Mouse (Mus musculus) erythroblast, adult 5-6 weeks (primary cell): Measurements from ENCODE around the gene Fhit. TPM values are rescaled to one million over a fixed set of nuclear protein-coding genes. Genes with fewer than 3 reads are reported as not detected.

ENCODE experiments used
- ATAC-seq: replicated peaks from 2 replicates; pipeline ENCODE4 v1.8.0; 2016; ENCODE audit warnings: moderate number of reproducible peaks, mild to moderate bottlenecking, moderate TSS enrichment, inconsistent platforms; ENCODE audit not compliant: poor library complexity, low FRiP score, severe bottlenecking
- total RNA-seq, 2 experiments: library from RNA; stranded (forward) in 1 of 2; stranded (reverse) in 1 of 2; fragments of 150-400 nt in 1 of 2; fragments of 200-764, 138-1000 nt in 1 of 2; gene quantifications; 2 replicates each; pipeline versions ENCODE4 v1.2.3 to v1.2.4; 2015 to 2017; ENCODE audit warnings: low replicate concordance in 2 of 2

Fhit gene
- total RNA-seq, 2 experiments from 2014 or later = 8.3 TPM; not detected in 1

- ATAC-seq = no peak
Measured at GRCm38 (mm10) chr14:10422261-10422660, 739.6 kb downstream of the Fhit start.

- no peak for ATAC-seq
Measured at GRCm38 (mm10) chr14:10415068-10415467, 746.8 kb downstream of the Fhit start.

- ATAC-seq = no peak
Measured at GRCm38 (mm10) chr14:10409306-10409962, 752.4 kb downstream of the Fhit start.

- no peak for ATAC-seq
Measured at GRCm38 (mm10) chr14:10405346-10405745, 756.5 kb downstream of the Fhit start.

GRCm38 (mm10) chr14:10367783-10368680 is 793.8 kb downstream of the Fhit start:
- no peak for ATAC-seq

- no peak for ATAC-seq
Measured at GRCm38 (mm10) chr14:10366808-10367207, 795.0 kb downstream of the Fhit start.

DNA sequence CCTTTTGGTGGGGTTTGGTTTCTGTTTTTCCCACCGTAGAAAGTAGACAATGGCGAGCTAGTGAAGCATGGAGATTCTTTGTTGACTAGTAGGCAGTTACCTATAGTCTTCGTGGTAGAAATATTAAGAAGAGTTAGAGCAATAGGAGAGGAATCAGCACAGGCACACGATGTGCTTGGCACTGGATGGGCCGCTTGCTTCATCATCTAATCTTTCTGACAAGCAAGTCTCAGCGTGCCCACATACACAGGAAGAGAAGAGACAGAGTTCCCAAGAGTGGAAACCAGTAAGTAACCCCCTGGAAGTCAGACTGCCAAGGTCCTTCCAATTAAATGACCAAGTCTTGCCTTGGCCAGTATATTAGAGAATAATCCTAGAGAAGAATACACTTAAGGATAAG is 797.6 kb downstream of the Fhit start:
- no peak for ATAC-seq

DNA sequence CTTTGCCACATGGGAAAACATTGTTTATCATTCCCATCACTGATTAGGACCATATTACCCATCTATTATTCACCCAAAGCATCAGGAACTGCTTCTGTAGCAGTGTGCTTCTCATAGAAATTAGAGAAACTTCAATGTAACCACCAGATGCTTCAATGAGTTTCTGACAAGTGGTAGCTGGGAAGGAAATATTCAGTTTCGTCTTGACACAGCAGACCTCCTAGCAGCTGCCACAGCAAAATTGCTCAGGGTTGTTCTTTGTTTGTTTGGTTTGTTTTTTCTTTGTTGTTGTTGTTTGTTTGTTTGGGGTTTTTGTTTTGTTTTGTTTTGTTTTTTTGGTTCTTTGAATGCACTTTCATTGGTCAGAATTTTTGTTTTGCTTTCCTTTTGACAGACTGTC is 798.5 kb downstream of the Fhit start:
- ATAC-seq = no peak

DNA sequence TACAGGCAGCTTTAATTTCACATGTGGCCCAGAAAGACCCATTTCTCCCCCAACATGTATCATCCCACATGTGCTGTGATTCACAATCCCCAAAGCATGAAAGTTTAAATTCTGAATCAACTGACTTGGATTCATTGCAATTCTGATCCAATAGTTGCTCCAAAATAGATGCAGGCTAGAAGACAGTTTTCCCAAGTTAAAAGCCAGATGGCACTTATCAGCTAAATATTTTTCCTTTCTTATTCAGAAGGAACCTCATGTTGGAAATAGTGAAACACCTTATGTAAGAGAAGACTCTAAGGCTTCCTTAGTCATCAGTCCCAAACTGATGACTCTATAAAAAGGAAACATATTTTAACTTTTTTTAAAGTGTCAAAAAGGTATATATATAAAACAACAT is 815.9 kb downstream of the Fhit start:
- no peak for ATAC-seq

DNA sequence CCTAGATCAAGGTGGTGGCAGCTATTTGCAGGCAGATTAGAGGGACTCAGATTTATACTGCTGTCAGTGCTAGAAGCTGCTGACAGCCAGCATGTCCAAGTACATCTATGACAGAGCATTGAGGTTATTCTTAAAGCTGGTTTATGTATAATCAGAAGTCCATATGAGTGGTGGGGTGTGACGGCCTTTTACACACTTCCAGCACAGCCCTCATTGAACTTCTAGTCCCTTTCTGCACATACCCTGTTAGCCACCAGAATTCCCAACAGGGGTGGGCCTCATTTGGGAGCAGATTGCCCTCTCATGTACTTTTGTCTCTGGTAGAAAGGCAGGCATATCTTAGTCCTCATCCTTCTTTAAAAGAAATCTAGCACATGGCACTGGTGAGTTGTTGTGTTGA is 817.8 kb downstream of the Fhit start:
- no peak for ATAC-seq

DNA sequence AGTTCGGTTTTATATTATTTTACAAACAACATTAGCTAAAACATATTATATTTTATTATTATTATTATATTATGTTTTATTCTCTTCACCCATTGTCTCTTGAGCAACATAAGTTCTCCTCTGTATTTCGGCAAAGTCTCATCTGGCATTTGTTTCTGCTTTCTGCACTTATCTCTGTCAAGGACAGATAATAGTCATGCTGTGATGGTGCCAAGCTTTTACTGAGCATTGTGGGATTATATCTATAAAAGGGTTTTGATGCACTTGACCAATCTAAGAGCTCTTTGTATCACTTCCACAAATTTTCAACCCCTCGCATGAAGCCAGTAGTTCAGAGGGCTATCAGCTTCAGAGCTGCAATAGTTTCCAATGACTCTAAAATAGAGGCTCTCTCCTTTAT is 845.1 kb downstream of the Fhit start:
- no peak for ATAC-seq

DNA sequence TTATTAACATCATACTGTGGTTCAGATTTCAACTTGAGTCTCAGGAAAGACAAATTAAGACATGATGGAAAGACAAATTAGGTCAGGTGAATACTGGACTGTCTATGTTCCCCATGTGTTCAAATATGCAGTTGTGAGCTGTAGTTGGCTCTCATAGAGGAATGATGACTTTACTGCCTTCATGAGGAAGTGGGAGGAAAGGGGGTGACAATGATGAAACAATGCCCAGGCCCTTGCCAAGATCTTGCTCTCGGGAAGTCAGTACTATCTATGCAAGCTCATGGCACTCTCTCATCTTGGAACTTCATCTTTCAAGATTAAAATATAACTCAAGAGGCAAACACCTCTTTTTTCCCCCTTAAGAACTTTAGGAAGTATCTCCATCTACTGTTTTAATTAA is 849.6 kb downstream of the Fhit start:
- ATAC-seq = no peak

GRCm38 (mm10) chr14:10305286-10305685 is 856.5 kb downstream of the Fhit start:
- no peak for ATAC-seq

GRCm38 (mm10) chr14:10301497-10301896 is 860.3 kb downstream of the Fhit start:
- ATAC-seq = no peak

DNA sequence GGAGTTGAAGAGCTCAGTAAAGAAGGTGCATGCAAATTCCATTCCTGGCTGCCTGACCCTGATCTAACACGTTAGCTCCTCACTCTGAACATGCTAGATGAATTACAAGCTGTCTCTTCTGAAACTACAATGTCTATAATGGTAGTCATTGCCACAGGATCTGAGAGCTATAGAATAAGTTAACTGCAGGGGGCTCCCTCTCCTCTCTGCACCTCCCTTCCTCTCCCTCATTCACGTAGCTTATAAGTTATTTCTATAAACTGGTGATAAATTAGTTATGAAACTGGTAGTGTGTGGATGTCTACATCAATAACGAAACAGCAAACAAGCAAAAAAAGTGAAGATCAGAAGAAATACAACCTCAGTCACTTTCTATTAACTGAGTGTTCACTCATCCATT is 860.9 kb downstream of the Fhit start:
- no peak for ATAC-seq

GRCm38 (mm10) chr14:10299030-10299429 is 862.8 kb downstream of the Fhit start:
- no peak for ATAC-seq

DNA sequence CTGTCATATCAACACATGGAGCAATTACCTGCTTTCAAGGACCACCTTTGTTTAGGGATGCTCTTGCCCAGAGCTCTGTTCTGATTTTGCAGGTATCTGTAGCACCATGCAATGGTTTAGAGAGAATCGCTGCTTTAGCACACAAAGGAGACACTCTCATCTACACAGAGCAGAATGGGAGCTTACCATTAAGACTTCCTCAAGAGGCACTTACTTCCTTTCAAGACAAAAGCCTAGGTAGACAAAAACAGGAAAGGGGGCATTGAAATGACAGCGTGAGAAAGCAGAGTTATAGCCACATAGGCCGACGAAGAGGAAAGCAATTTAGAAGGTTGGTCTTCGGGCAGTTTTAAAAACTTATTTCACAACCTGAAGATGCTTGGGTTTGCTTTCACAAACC is 872.8 kb downstream of the Fhit start:
- ATAC-seq = no peak

- no peak for ATAC-seq
Measured at GRCm38 (mm10) chr14:10286027-10286426, 875.8 kb downstream of the Fhit start.

GRCm38 (mm10) chr14:10228708-10229107 is 933.1 kb downstream of the Fhit start:
- no peak for ATAC-seq

GRCm38 (mm10) chr14:10221847-10222246 is 940.0 kb downstream of the Fhit start:
- no peak for ATAC-seq

DNA sequence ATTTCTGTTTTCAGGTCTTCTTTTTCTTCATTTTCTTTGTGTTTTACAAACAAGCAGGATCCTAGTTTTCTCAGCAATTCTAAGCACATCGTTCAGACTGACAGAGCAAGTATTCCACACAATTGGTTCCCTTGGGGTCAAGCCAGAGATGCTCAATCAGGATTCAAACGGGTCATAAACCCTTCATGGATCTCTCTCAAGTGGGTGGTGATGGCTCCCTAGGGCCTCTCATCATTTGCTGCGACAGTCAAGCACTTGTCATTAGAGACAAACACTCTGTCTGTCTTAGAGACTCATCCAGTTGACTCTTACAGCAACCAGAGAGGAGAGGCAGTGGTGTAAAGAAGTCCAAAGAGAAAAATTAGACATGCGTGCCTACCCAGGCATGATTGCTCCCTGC is 948.6 kb downstream of the Fhit start:
- ATAC-seq = no peak
